Mouse (Mus musculus): ENCODE data around the gene Kif17. TPM values are rescaled to one million over a fixed set of nuclear protein-coding genes. Genes with fewer than 3 reads are reported as not detected.

Gene Kif17
- polyA plus RNA-seq, 1 experiment from 2014 or later: 0.78 TPM

DNA sequence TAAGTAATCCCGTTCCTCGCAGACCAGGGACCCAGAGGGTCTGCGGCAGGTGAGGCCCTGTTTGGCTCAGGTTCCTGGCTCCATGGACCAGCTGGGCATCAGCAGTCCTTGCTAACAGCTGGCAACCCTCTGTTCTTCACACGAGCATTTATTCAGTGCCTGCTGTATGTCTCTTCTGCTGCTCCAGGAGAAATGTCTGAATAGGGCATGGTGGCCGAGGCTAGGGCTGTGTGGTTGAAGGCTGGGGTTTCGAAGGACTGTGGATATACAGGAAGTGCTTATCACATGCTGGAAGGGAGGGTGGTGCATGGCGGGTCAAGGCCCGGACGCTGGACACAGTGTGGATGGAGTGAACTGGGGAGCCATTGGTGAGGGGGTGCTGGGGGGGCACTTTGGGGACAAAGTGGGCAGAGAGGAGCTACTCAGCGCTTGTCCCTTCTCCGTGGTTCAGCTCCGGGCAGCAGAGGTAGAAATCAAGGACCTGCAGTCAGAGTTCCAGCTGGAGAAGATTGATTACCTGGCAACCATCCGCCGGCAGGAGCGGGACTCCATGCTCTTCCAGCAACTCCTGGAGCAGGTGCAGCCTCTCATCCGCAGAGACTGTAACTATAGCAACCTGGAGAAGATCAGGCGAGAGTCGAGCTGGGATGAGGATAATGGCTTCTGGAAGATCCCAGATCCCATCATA, 43.2 kb downstream of the Kif17 start:
- H3K4me2 ChIP-seq (replicated peaks; ENCODE audit: low read depth): no peak overlapping the region
- TF ChIP-seq CTCF (IDR thresholded peaks at IDR 0.05; ENCODE audit: low read depth): no peak
- ATAC-seq: no peak
- no peaks in the 10 kb centered on the region for H3K9me3 ChIP-seq (ENCODE audit: control insufficient read depth)
- no peaks in the 10 kb centered on the region for H3K36me3 ChIP-seq (ENCODE audit: control insufficient read depth, insufficient read depth)
- WGBS: 77% methylated on average over 17 of the region's 18 CpGs
- H3K27ac ChIP-seq (ENCODE audit: low read depth, low read length): no peak overlapping the region
- H3K27me3 ChIP-seq (replicated peaks; ENCODE audit: control insufficient read depth, insufficient read depth, low read length): no peaks in the 10 kb centered on the region
- no peak overlapping the region for H3K9ac ChIP-seq (ENCODE audit: low read depth, low read length)
- H3K4me3 ChIP-seq (ENCODE audit: low read depth, low read length): no peak overlapping the region
- peaks cover 3% of the 10 kb centered on the region; the same call in 1 of the 2 replicates for H3K4me1 ChIP-seq (replicated peaks; ENCODE audit: control insufficient read depth, insufficient read depth, low read length)

DNA sequence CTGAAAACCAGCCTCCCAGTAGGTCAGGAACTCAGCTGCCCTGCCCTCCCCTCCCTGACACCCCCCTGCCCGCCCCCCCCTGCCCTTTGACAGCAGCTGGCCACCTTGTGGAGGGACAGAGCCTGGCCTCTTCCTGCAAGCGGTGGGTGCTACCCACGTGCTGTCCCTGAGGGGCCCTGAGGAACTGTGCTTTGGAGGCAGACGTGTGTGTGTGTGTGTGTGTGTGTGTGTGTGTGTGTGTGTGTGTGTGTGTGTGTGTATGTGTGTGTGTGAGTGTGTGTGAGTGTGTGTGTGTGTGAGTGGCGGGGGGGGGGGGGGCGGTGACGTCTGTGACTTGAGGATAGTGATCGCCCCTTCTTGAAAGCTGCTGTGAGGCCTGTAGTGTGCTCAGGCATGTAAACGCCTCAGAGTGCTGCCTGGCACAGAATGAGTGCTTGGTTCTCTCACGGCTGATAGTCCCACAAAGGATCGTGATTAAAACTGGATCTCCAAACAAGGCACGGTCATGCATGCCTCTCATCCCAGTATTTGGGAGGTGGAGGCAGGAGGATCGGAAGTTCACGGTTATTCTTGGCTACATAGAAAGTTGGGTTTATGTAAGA, 43.8 kb downstream of the Kif17 start:
- H3K9ac ChIP-seq (ENCODE audit: low read depth, low read length): no peak overlapping the region
- no peaks in the 10 kb centered on the region for H3K36me3 ChIP-seq (ENCODE audit: control insufficient read depth, insufficient read depth)
- peaks cover 3% of the 10 kb centered on the region; the same call in 1 of the 2 replicates for H3K4me1 ChIP-seq (replicated peaks; ENCODE audit: control insufficient read depth, insufficient read depth, low read length)
- TF ChIP-seq CTCF (IDR thresholded peaks at IDR 0.05; ENCODE audit: low read depth): no peak
- WGBS: 88% methylated on average over 13 of the region's 14 CpGs
- H3K9me3 ChIP-seq (ENCODE audit: control insufficient read depth): no peaks in the 10 kb centered on the region
- H3K27me3 ChIP-seq (replicated peaks; ENCODE audit: control insufficient read depth, insufficient read depth, low read length): no peaks in the 10 kb centered on the region
- no peak overlapping the region for H3K27ac ChIP-seq (ENCODE audit: low read depth, low read length)
- ATAC-seq: no peak
- H3K4me2 ChIP-seq (replicated peaks; ENCODE audit: low read depth): no peak overlapping the region
- H3K4me3 ChIP-seq (ENCODE audit: low read depth, low read length): no peak overlapping the region

DNA sequence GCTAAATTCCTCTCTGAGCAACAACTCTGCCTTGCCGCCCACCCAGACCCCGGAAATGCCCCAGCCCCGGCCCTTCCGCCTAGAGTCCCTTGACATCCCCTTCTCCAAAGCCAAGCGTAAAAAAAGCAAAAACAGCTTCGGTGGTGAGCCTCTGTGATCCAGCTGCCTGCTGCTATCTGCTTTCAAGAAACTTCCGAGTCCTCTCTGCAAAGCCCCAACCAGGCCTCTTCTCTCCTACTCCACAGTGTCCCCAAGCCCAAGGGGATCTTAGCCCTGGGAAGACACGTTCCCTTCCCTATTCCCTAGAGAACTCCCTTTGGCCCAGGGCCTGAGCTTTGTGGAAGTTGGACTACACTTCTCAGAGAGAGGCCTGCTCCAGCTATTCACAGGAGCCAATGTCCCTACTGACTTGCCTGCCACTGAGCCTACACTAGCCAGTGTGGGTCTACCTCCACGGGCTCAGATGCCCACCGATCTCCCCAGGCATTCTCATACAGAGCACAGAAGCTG, 51.1 kb downstream of the Kif17 start:
- H3K4me2 ChIP-seq (replicated peaks; ENCODE audit: low read depth): no peak overlapping the region
- H3K4me3 ChIP-seq (ENCODE audit: low read depth, low read length): no peak overlapping the region
- no peaks in the 10 kb centered on the region for H3K27me3 ChIP-seq (replicated peaks; ENCODE audit: control insufficient read depth, insufficient read depth, low read length)
- H3K4me1 ChIP-seq (replicated peaks; ENCODE audit: control insufficient read depth, insufficient read depth, low read length): peaks cover 4% of the 10 kb centered on the region; the same call in 1 of the 2 replicates
- WGBS: 81% methylated on average over 10 of the region's 10 CpGs
- H3K9me3 ChIP-seq (ENCODE audit: control insufficient read depth): no peaks in the 10 kb centered on the region
- ATAC-seq: no peak
- no peaks in the 10 kb centered on the region for H3K36me3 ChIP-seq (ENCODE audit: control insufficient read depth, insufficient read depth)
- no peak overlapping the region for H3K27ac ChIP-seq (ENCODE audit: low read depth, low read length)
- H3K9ac ChIP-seq (ENCODE audit: low read depth, low read length): no peak overlapping the region
- TF ChIP-seq CTCF (IDR thresholded peaks at IDR 0.05; ENCODE audit: low read depth): no peak

DNA sequence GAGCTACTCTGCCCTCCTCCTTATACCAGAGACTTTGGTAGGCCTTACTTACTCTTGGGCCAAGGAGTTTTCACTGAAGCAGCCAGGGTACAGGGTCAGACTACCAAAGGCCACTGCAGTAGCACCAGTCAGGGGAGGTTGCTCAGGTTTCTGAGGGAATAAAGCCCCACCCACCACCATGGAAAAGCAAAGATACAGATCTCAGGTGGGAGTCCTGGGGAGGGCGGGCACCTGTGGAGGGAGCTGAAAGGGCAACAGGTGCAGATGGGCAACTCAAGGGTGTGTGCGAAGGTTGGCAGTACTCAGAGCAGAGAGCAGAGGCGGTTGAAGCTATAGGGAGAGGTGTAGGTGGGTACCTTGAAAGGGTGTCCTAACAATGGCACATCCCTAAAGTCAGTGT, 52.8 kb downstream of the Kif17 start:
- Histone ChIP-seq H3K27me3 (replicated peaks; ENCODE audit: control insufficient read depth, insufficient read depth, low read length) (no peaks in the 10 kb centered on the region), H3K4me3 (ENCODE audit: low read depth, low read length) (no peak overlapping the region), H3K4me1 (replicated peaks; ENCODE audit: control insufficient read depth, insufficient read depth, low read length) (peaks cover 4% of the 10 kb centered on the region; the same call in 1 of the 2 replicates), H3K27ac (ENCODE audit: low read depth, low read length) (no peak overlapping the region), H3K9ac (ENCODE audit: low read depth, low read length) (no peak overlapping the region), H3K4me2 (replicated peaks; ENCODE audit: low read depth) (no peak overlapping the region; the same call in 1 of the 2 replicates), H3K9me3 (ENCODE audit: control insufficient read depth) (no peaks in the 10 kb centered on the region), H3K36me3 (ENCODE audit: control insufficient read depth, insufficient read depth) (peaks cover 9% of the 10 kb centered on the region)
- 77% methylated on average over 3 of the region's 3 CpGs for WGBS
- no peak for ATAC-seq
- TF ChIP-seq CTCF (IDR thresholded peaks at IDR 0.05; ENCODE audit: low read depth): no peak

DNA sequence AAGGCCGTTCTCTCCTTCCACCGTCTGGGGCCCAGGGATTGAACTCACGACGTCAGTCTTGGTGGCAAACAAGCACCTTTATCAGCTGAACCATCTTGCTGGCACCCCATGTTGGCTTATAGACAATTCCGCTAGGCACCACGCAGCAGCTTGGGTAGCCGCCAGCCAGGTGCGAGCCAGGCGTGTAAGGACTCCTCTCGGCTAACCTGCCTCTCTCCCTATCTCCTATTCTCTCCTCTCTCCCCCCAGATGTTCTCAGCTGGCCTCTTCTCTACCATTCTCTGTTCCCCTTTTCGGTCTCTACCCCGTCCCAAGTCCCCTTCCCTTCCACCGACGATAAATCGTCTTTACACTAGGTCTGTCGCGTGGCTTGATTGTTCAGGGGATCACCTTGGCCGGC, 53.5 kb downstream of the Kif17 start:
- Histone ChIP-seq H3K4me2 (replicated peaks; ENCODE audit: low read depth) (peak overlapping the region; percentile 89), H3K4me3 (ENCODE audit: low read depth, low read length) (peak overlapping the region; percentile 79), H3K9me3 (ENCODE audit: control insufficient read depth) (no peaks in the 10 kb centered on the region), H3K4me1 (replicated peaks; ENCODE audit: control insufficient read depth, insufficient read depth, low read length) (peaks cover 4% of the 10 kb centered on the region; the same call in 1 of the 2 replicates), H3K27ac (ENCODE audit: low read depth, low read length) (no peak overlapping the region), H3K9ac (ENCODE audit: low read depth, low read length) (peak overlapping the region; percentile 49), H3K27me3 (replicated peaks; ENCODE audit: control insufficient read depth, insufficient read depth, low read length) (no peaks in the 10 kb centered on the region), H3K36me3 (ENCODE audit: control insufficient read depth, insufficient read depth) (peaks cover 14% of the 10 kb centered on the region)
- no peak for TF ChIP-seq CTCF (IDR thresholded peaks at IDR 0.05; ENCODE audit: low read depth)
- 9% methylated on average over 18 of the region's 18 CpGs for WGBS
- no peak for ATAC-seq

DNA sequence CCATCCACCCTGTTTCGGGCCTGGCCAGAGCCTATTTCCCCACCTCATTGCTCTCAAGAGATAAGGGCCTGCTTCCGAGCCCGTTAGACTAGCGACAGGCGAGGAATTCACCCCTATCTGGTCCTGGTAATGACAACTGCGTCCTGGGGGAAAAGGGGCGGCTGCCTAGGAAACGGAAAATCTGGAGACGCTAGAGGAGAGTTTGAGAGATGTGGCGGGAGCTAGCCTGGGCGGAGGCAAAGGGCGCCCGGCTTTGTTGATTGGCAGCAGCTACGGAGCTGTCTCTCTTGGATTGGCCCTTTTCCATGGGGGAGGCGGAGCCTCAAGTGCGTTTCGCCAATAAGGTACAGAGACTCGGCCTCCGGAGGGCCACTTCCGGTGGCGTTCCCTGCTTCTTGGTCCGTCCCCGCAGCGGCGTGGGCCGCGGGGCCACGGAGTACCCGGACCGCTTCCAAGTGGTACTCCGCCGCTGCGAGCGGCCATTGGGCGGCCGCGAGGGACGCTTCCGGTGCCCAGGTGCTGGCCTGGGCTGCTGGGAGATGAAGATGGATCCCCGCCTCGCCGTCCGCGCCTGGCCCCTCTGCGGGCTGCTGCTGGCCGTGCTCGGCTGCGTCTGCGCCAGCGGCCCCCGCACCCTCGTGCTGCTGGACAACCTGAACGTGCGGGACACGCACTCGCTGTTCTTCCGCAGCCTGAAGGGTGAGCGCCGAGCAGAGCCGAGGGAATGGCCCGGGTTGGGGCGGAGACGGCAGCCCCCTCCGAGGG, 54.3 kb downstream of the Kif17 start, which contains the start of gene Ddost:
TSS of gene Ddost (plus strand) at position 391 of the 765 bp plus-strand sequence.
- under 1% methylated on average over 63 of the region's 64 CpGs for WGBS
- TF ChIP-seq CTCF (IDR thresholded peaks at IDR 0.05; ENCODE audit: low read depth): peak; percentile 26; the same call in 1 of the 2 replicates
- H3K4me2 ChIP-seq (replicated peaks; ENCODE audit: low read depth): peak within 1 kb of the TSS; percentile 89
- H3K9me3 ChIP-seq (ENCODE audit: control insufficient read depth): no peaks in the 10 kb centered on the region
- H3K27ac ChIP-seq (ENCODE audit: low read depth, low read length): no peak within 1 kb of the TSS
- H3K4me3 ChIP-seq (ENCODE audit: low read depth, low read length): peak within 1 kb of the TSS; percentile 79
- peak; percentile 99 for ATAC-seq
- peaks cover 22% of the 10 kb centered on the region for H3K36me3 ChIP-seq (ENCODE audit: control insufficient read depth, insufficient read depth)
- no peaks in the 10 kb centered on the region for H3K27me3 ChIP-seq (replicated peaks; ENCODE audit: control insufficient read depth, insufficient read depth, low read length)
- H3K9ac ChIP-seq (ENCODE audit: low read depth, low read length): peak within 1 kb of the TSS; percentile 75
- H3K4me1 ChIP-seq (replicated peaks; ENCODE audit: control insufficient read depth, insufficient read depth, low read length): peaks cover 4% of the 10 kb centered on the region; the same call in 1 of the 2 replicates
